Mouse (Mus musculus): ENCODE results near the gene Defb26.
A peak's percentile ranks its signal among the peaks of the same experiment; 100 is the strongest.

The Defb26 gene

GRCm38 (mm10) chr2:152470973-152471372 is 40.5 kb downstream of the Defb26 start:
- DNase-seq (ENCODE audit: low read depth, low spot score) = peak; percentile 56

DNA sequence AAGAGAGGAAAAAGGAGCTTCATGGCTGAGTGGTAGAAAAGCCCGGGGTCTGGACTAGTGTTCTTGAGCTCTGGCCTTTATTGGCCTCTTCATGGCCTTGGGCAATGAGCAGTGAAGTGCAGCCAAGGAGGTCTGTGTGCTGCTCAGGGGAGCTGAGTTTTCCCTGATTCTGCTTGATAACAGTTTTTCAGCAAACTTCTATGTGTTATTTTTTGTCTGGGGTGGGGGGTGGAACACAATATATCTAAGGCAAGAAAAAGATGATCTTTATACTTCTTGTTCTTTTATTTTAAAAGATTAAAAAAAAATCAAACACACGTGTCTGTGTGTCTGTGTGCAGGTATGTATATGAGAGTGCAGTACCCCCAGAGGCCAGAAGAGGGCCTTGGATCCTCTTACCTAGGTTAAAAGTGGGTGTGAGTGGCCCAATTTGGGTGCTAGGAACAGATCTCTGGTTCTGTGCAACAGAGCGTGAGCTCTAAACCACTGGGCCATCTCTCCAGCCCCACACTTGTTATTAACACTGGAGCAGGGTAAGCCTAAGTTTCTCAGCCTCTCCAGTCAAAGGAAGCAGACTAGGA is 46.8 kb downstream of the Defb26 start, which contains the start of gene Defb23:
Gene Defb23 (minus strand): TSS at position 51 of the 581 bp plus-strand sequence.
- no peak for DNase-seq (ENCODE audit: low read depth, low spot score)

DNA sequence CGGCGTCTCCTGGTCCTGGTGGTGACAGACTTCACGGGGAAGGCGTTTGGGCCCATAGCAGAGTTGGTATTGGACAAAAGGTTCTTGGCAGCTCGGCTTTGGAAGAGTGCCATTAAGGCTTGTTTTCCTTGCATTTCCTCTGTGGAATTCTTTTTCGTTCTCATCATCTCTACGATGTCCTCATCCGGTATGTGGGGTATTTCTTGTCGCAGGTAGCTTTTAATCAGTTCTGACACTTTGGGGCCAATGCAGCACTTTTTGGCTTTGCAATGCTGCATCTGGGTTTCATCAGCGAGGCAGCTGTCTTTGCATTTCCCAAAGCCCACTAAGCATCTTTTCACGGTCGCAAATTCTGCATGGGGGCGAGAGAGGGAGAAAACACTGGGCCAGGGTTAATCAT is 52.3 kb downstream of the Defb26 start:
- DNase-seq (ENCODE audit: low read depth, low spot score) = no peak
